Comparison of ENCODE assay signal across 8 mouse cellular contexts in the genomic region with DNA sequence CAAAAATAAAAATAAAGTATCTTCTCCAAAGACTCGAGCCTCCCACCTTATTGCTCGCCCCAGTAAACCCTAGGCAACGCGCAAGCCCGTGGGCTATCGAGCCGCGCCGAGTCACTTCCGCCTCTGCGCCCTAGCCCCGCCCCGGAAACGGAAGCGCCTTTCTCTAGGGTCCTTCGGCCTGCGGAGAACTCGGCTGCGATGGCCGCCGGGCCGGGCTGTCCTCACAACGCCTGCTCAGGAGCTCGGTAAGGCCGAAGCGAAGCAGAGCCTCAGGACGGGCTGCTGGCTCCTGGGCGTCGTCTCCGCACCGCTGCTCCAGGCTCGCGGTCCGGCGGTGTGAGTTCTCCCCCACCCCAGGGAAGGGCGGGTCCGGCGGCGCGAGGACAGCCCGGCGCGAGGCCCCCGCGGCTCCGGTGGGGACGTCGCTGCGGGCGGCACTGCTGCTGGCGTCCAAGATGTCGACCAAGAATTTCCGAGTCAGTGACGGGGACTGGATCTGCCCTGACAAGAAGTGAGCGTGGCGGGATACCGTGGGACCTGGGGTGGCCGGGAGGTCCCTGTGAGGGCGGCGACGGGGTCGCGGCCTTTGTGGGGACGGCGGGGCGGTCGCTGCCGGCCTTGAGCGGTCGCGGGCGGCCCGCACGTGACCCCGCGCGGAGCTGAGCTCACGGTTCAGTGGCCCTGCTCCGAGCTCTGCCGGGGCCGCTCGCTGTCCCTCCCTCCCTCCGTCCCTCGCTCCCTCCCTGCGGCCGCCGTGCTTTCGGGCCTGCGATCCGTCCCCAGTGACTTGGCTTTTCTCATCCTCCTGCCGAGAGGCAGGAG. TPM values are rescaled to one million over a fixed set of nuclear protein-coding genes. Genes with fewer than 3 reads are reported as not detected.
DNase-seq lines count a peak whose midpoint lies in the region; ATAC-seq and TF ChIP-seq lines count a peak whose summit lies in the region.

TSS of gene Zranb2 (plus strand) at position 197 of the 822 bp plus-strand sequence.

- peak; percentile 94 for DNase-seq in kidney, postnatal 0 days (ENCODE audit: low spot score)
- DNase-seq in liver, embryonic 11.5 days (ENCODE audit: low spot score): peak; percentile 94
- peak; percentile 90 to 96 for DNase-seq in spleen, postnatal 4 days (ENCODE audit: low spot score in 2 of 2)

- no peak for TF ChIP-seq CTCF in kidney, postnatal 0 days (IDR thresholded peaks at IDR 0.05; ENCODE audit: low read depth)

- TF ChIP-seq POLR2A in myocyte (IDR thresholded peaks at IDR 0.05; ENCODE audit: insufficient read length, low read depth): peak; percentile 87

- peak within 1 kb of the TSS; percentile 67 for H3ac ChIP-seq in myocyte (ENCODE audit: control insufficient read depth, insufficient read length)

- peak within 1 kb of the TSS; percentile 73 for H3K4me2 ChIP-seq in heart, embryonic 12.5 days
- H3K4me2 ChIP-seq in kidney, postnatal 0 days (ENCODE audit: low read length): peak within 1 kb of the TSS; percentile 60
- H3K4me2 ChIP-seq in liver, embryonic 11.5 days: peak within 1 kb of the TSS; percentile 79
- H3K4me2 ChIP-seq in myocyte (ENCODE audit: low read depth): peak within 1 kb of the TSS; percentile 83

- 0 out of 2 replicates have a peak, but pooled peaks cover 3% of the 10 kb centered on the region for H3K9me3 ChIP-seq in heart, embryonic 12.5 days (replicated peaks)
- H3K9me3 ChIP-seq in kidney, postnatal 0 days (replicated peaks; ENCODE audit: low read length): no peaks in the 10 kb centered on the region
- no peaks in the 10 kb centered on the region for H3K9me3 ChIP-seq in liver, embryonic 11.5 days (ENCODE audit: control insufficient read depth, low read length)

- peak within 1 kb of the TSS; percentile 90 for H3K9ac ChIP-seq in heart, embryonic 12.5 days
- H3K9ac ChIP-seq in kidney, postnatal 0 days (ENCODE audit: low read depth, low read length): peak within 1 kb of the TSS; percentile 88
- H3K9ac ChIP-seq in liver, embryonic 11.5 days (ENCODE audit: low read depth, low read length): peak within 1 kb of the TSS; percentile 96

- H3K4me1 ChIP-seq in brown adipose tissue, adult 24 weeks (ENCODE audit: control insufficient read depth, insufficient read depth, insufficient read length, low read length): no peaks in the 10 kb centered on the region
- H3K4me1 ChIP-seq in heart, embryonic 12.5 days (replicated peaks): peaks cover 8% of the 10 kb centered on the region
- peaks cover 4% of the 10 kb centered on the region; the same call in 1 of the 2 replicates for H3K4me1 ChIP-seq in kidney, postnatal 0 days (replicated peaks; ENCODE audit: insufficient read depth, low read length)
- H3K4me1 ChIP-seq in liver, embryonic 11.5 days (replicated peaks; ENCODE audit: control insufficient read depth, insufficient read depth, low read length): peaks cover 7% of the 10 kb centered on the region; the same call in 1 of the 2 replicates

- H3K79me2 ChIP-seq in myocyte (ENCODE audit: control insufficient read depth, insufficient read depth): peaks cover 47% of the 10 kb centered on the region

- peak within 1 kb of the TSS; percentile 93 for H3K4me3 ChIP-seq in brown adipose tissue, adult 24 weeks (ENCODE audit: insufficient read depth, low read depth, low read length)
- H3K4me3 ChIP-seq in heart, embryonic 12.5 days: peak within 1 kb of the TSS; percentile 87
- H3K4me3 ChIP-seq in kidney, postnatal 0 days (replicated peaks; ENCODE audit: low read depth, low read length): peak within 1 kb of the TSS; percentile 86
- peak within 1 kb of the TSS; percentile 91 for H3K4me3 ChIP-seq in liver, embryonic 11.5 days (ENCODE audit: low read depth, low read length)
- H3K4me3 ChIP-seq in myocyte: peak within 1 kb of the TSS; percentile 86

- H3K27ac ChIP-seq in brown adipose tissue, adult 24 weeks (replicated peaks; ENCODE audit: low read depth, low read length): peak within 1 kb of the TSS; percentile 91
- peak within 1 kb of the TSS; percentile 94 for H3K27ac ChIP-seq in heart, embryonic 12.5 days (ENCODE audit: poor library complexity, severe bottlenecking)
- H3K27ac ChIP-seq in kidney, postnatal 0 days: peak within 1 kb of the TSS; percentile 95
- H3K27ac ChIP-seq in liver, embryonic 11.5 days (ENCODE audit: low read depth, low read length): peak within 1 kb of the TSS; percentile 89

- H3K36me3 ChIP-seq in heart, embryonic 12.5 days: peaks cover 18% of the 10 kb centered on the region
- peaks cover 7% of the 10 kb centered on the region; the same call in 1 of the 2 replicates for H3K36me3 ChIP-seq in kidney, postnatal 0 days (ENCODE audit: insufficient read depth, low read length)
- H3K36me3 ChIP-seq in liver, embryonic 11.5 days (ENCODE audit: control insufficient read depth, insufficient read depth, low read length): peaks cover 7% of the 10 kb centered on the region; the same call in 1 of the 2 replicates
- H3K36me3 ChIP-seq in myocyte (ENCODE audit: control insufficient read depth, insufficient read depth): peaks cover 11% of the 10 kb centered on the region

- under 1% methylated on average over 91 of the region's 91 CpGs for WGBS in heart, embryonic 12.5 days
- 1% methylated on average over 89 of the region's 91 CpGs for WGBS in kidney, postnatal 0 days
- under 1% methylated on average over 88 of the region's 91 CpGs for WGBS in liver, embryonic 11.5 days

- peak; percentile 92 for ATAC-seq in CD4-positive, CD25-positive, alpha-beta regulatory T cell, adult 4 months
- peak; percentile 92 for ATAC-seq in erythroid progenitor cell, adult 5-6 weeks (replicated peaks; ENCODE audit: low FRiP score, poor library complexity, severe bottlenecking)
- ATAC-seq in heart, embryonic 12.5 days (ENCODE audit: insufficient number of reproducible peaks, low FRiP score): peak; percentile 95
- peak; percentile 95 for ATAC-seq in kidney, postnatal 0 days (replicated peaks; ENCODE audit: low FRiP score, low read depth)
- ATAC-seq in liver, embryonic 11.5 days (replicated peaks; ENCODE audit: low FRiP score): peak; percentile 89

- peaks cover 29% of the 10 kb centered on the region for H3K27me3 ChIP-seq in heart, embryonic 12.5 days (replicated peaks)
- peaks cover 4% of the 10 kb centered on the region; the same call in 1 of the 2 replicates for H3K27me3 ChIP-seq in kidney, postnatal 0 days (ENCODE audit: insufficient read depth, low read length)
- H3K27me3 ChIP-seq in liver, embryonic 11.5 days (replicated peaks; ENCODE audit: control insufficient read depth, insufficient read depth, low read length): peaks cover 15% of the 10 kb centered on the region
- H3K27me3 ChIP-seq in myocyte (ENCODE audit: control insufficient read depth, insufficient read depth, insufficient read length): peaks cover under 1% of the 10 kb centered on the region

TF ChIP-seq in myocyte, 11 proteins besides CTCF, POLR2A, EP300 and RAD21:
- no peak for TF ChIP-seq MYOG (IDR thresholded peaks at IDR 0.05; ENCODE audit: control insufficient read depth in 1 of 3, insufficient read depth in 1 of 3, insufficient read length in 2 of 3, low read depth in 2 of 3)
- no peak for TF ChIP-seq TCF12 (IDR thresholded peaks at IDR 0.05; ENCODE audit: insufficient read depth, poor library complexity, severe bottlenecking)
- no peak for TF ChIP-seq CEBPB (IDR thresholded peaks at IDR 0.05; ENCODE audit: insufficient read depth, poor library complexity, severe bottlenecking)
- peak in 1 of 3 experiments; percentile 41 for TF ChIP-seq MYOD1 (IDR thresholded peaks at IDR 0.05; ENCODE audit: control insufficient read depth in 1 of 3, insufficient read length in 2 of 3, low read depth in 2 of 3)
- TF ChIP-seq USF1 (IDR thresholded peaks at IDR 0.05; ENCODE audit: low read depth): peak; percentile 47
- TF ChIP-seq MAX (IDR thresholded peaks at IDR 0.05; ENCODE audit: low read depth): peak; percentile 96
- TF ChIP-seq E2F4 (IDR thresholded peaks at IDR 0.05; ENCODE audit: insufficient read depth): peak; percentile 14
- TF ChIP-seq POLR2AphosphoS2 (IDR thresholded peaks at IDR 0.05; ENCODE audit: insufficient read length, low read depth): peak; percentile 84
- TF ChIP-seq SRF (IDR thresholded peaks at IDR 0.05; ENCODE audit: control insufficient read depth, insufficient read length, low read depth): peak; percentile 55
- TF ChIP-seq REST (IDR thresholded peaks at IDR 0.05; ENCODE audit: insufficient read depth, insufficient read length): no peak
- no peak for TF ChIP-seq TCF3 (IDR thresholded peaks at IDR 0.05; ENCODE audit: insufficient read length, low read depth)
TF ChIP-seq in myocyte: peak in this region for 6.

RNA-seq across cellular contexts. Expression of gene Zranb2, which starts in this region (rescaled TPM):
- 10 to 100 TPM; 70.0 to 71.3 TPM for polyA plus RNA-seq in CD4-positive, CD25-positive, alpha-beta regulatory T cell, adult 4 months (2017; shearing (Covaris generic))
- 69.3 and 71.2 TPM in 2 replicates for polyA plus RNA-seq in brown adipose tissue, adult 24 weeks (2012; ENCODE audit: insufficient read depth, insufficient read length, missing spikeins)
- 55.9 and 77.5 TPM in 2 replicates for total RNA-seq in erythroid progenitor cell, adult 5-6 weeks (2015; ENCODE audit: low replicate concordance)
- total RNA-seq in erythroid progenitor cell, adult 5-6 weeks (2017; ENCODE audit: low replicate concordance): 112 and 115 TPM in 2 replicates
- polyA plus RNA-seq in heart, embryonic 12.5 days (2016; fragmentation: Nextera tagmentation; extraction: Ambion mirVana): 88.5 and 89.7 TPM in 2 replicates
- 82.1 and 87.4 TPM in 2 replicates for polyA plus RNA-seq in kidney, postnatal 0 days (2015; fragmentation: Nextera tagmentation; extraction: Ambion mirVana)
- 119 and 129 TPM in 2 replicates for polyA plus RNA-seq in liver, embryonic 11.5 days (2014; fragmentation: Nextera tagmentation; extraction: Ambion mirVana)
- 12.0 TPM for polyA plus RNA-seq in myocyte (2012; fragmentation: generic; extraction: Trizol)

Comparison
In these comparisons a context has a peak if more than half of its experiments do, and no peak if none do; other contexts are left out.
1. Peak in every context shown above with its lines: DNase-seq, ATAC-seq, H3K4me3 ChIP-seq and H3K27ac ChIP-seq.